Mouse (Mus musculus): ENCODE results near the gene Msh4. TPM values are rescaled to one million over a fixed set of nuclear protein-coding genes. Genes with fewer than 3 reads are reported as not detected.

The Msh4 gene
- polyA plus RNA-seq, 1 experiment = not detected

- H3K4me1 ChIP-seq (ENCODE audit: control insufficient read depth, insufficient read depth, low read length) = peaks cover 10% of the 10 kb centered on the region
- no peak overlapping the region for H3K4me3 ChIP-seq (ENCODE audit: insufficient read depth, low read depth, low read length)
- 83% methylated on average over 13 of the region's 13 CpGs for WGBS
- no peak overlapping the region for H3K27ac ChIP-seq (ENCODE audit: insufficient read depth, low read depth, low read length)
- TF ChIP-seq CTCF (IDR thresholded peaks at IDR 0.05; ENCODE audit: insufficient read depth, low read depth, low read length) (no peak), POLR2A (IDR thresholded peaks at IDR 0.05; ENCODE audit: insufficient read depth, low read depth, low read length) (no peak)
Observed at GRCm38 (mm10) chr3:153808406-153808805, 97.5 kb downstream of the Msh4 start.

- no peak overlapping the region for H3K4me3 ChIP-seq (ENCODE audit: insufficient read depth, low read depth, low read length)
- peaks cover 7% of the 10 kb centered on the region for H3K4me1 ChIP-seq (ENCODE audit: control insufficient read depth, insufficient read depth, low read length)
- H3K27ac ChIP-seq (ENCODE audit: insufficient read depth, low read depth, low read length) = no peak overlapping the region
- WGBS = 88% methylated on average over 9 of the region's 9 CpGs
- TF ChIP-seq CTCF (IDR thresholded peaks at IDR 0.05; ENCODE audit: insufficient read depth, low read depth, low read length) (no peak), POLR2A (IDR thresholded peaks at IDR 0.05; ENCODE audit: insufficient read depth, low read depth, low read length) (no peak)
Observed at GRCm38 (mm10) chr3:153807444-153808149, 98.3 kb downstream of the Msh4 start.

Other genes with a start within 250 kb of the Msh4 start
- not detected in 2 replicates for gene St6galnac3, start 181.0 kb downstream of the Msh4 start, polyA plus RNA-seq (2012; ENCODE audit: insufficient read depth, insufficient read length, low replicate concordance, missing spikeins)
- not detected in 2 replicates for gene Asb17, start 61.9 kb downstream of the Msh4 start, polyA plus RNA-seq (2012; ENCODE audit: insufficient read depth, insufficient read length, low replicate concordance, missing spikeins)
- gene Rabggtb, start 6.9 kb upstream of the Msh4 start, polyA plus RNA-seq (2012; ENCODE audit: insufficient read depth, insufficient read length, low replicate concordance, missing spikeins) = not detected in 2 replicates
- 570 TPM in 1 of 2 replicates, not detected in the other for gene Acadm, start 38.5 kb upstream of the Msh4 start, polyA plus RNA-seq (2012; ENCODE audit: insufficient read depth, insufficient read length, low replicate concordance, missing spikeins)
- not detected in 2 replicates for gene Slc44a5, start 67.3 kb upstream of the Msh4 start, polyA plus RNA-seq (2012; ENCODE audit: insufficient read depth, insufficient read length, low replicate concordance, missing spikeins)

Data from olfactory bulb, adult 2 months (tissue).